Mouse (Mus musculus): Measurements from ENCODE around the gene Tuba1a. TPM values are rescaled to one million over a fixed set of nuclear protein-coding genes. Genes with fewer than 3 reads are reported as not detected.

Tuba1a gene
- total and polyA plus RNA-seq, 3 experiments: 153 to 533 (median 254) TPM

GRCm38 (mm10) chr15:98924682-98925081 lies 28.8 kb downstream of the Tuba1a start:
- Histone ChIP-seq H3K9ac (ENCODE audit: insufficient read depth, low read depth) (no peak overlapping the region), H3K79me2 (replicated peaks; ENCODE audit: control insufficient read depth, extremely low read depth, insufficient read depth, poor library complexity, severe bottlenecking) (no peaks in the 10 kb centered on the region), H3K36me3 (replicated peaks in 1 of 2; ENCODE audit: control insufficient read depth in 1 of 2, insufficient read depth in 1 of 2, low read length in 1 of 2) (peaks cover 0 to 3% of the 10 kb centered on the region in 2 experiments), H3K4me1 (ENCODE audit: control insufficient read depth in 1 of 2, insufficient read depth in 2 of 2) (peaks cover 2 to 18% of the 10 kb centered on the region in 2 experiments), H3K4me3 (replicated peaks in 1 of 3; ENCODE audit: low read depth in 2 of 3, low read length in 2 of 3, poor library complexity in 1 of 3) (no peak overlapping the region), H3K27ac (ENCODE audit: insufficient read depth, low read depth) (no peak overlapping the region), H3K27me3 (replicated peaks) (no peaks in the 10 kb centered on the region), H3K4me2 (ENCODE audit: insufficient read depth, low read depth, poor library complexity, severe bottlenecking) (no peak overlapping the region), H3K9me3 (replicated peaks; ENCODE audit: low read length) (peaks cover 3% of the 10 kb centered on the region)
- no peak for DNase-seq (ENCODE audit: extremely low read depth)
- dilution Hi-C loops (cut with MboI; ENCODE audit: extremely low pct_ligation_motif_present, extremely low pct_unique_long_range_greater_than_20kb, low sequenced_read_pairs): no loop called here
- in situ Hi-C loops (cut with MboI; ENCODE audit: low pct_ligation_motif_present, low pct_unique_long_range_greater_than_20kb, low sequenced_read_pairs): loop anchor here (10.0 to 25.0 kb wide), 3 partner anchors 1262 to 1430 kb away; no protein-coding TSS in a partner anchor
- no peak for TF ChIP-seq JUN (IDR thresholded peaks at IDR 0.05; ENCODE audit: insufficient read depth, low read depth, low read length)
- no peak for TF ChIP-seq JUND (conservative IDR thresholded peaks at IDR 0.05; ENCODE audit: low read depth, low read length)
- TF ChIP-seq NRF1 (IDR thresholded peaks at IDR 0.05; ENCODE audit: low read depth, low read length): no peak

- no peak overlapping the region for H3K27ac ChIP-seq (ENCODE audit: insufficient read depth, low read depth)
- H3K4me1 ChIP-seq (ENCODE audit: control insufficient read depth in 1 of 2, insufficient read depth in 2 of 2): peaks cover 2 to 12% of the 10 kb centered on the region in 2 experiments
- peaks cover 3% of the 10 kb centered on the region for H3K9me3 ChIP-seq (replicated peaks; ENCODE audit: low read length)
- in situ Hi-C loops (cut with MboI; ENCODE audit: low pct_ligation_motif_present, low pct_unique_long_range_greater_than_20kb, low sequenced_read_pairs) (loop anchor here (10.0 kb wide), 1 partner anchor 1428 kb away; no protein-coding TSS in a partner anchor), dilution Hi-C loops (cut with MboI; ENCODE audit: extremely low pct_ligation_motif_present, extremely low pct_unique_long_range_greater_than_20kb, low sequenced_read_pairs) (no loop called here)
- no peak overlapping the region for H3K9ac ChIP-seq (ENCODE audit: insufficient read depth, low read depth)
- TF ChIP-seq JUN (IDR thresholded peaks at IDR 0.05; ENCODE audit: insufficient read depth, low read depth, low read length) (no peak), SIN3A (IDR thresholded peaks at IDR 0.05; ENCODE audit: low read length) (no peak), JUND (conservative IDR thresholded peaks at IDR 0.05; ENCODE audit: low read depth, low read length) (no peak), MAZ (IDR thresholded peaks at IDR 0.05; ENCODE audit: low read depth, low read length) (no peak), ELF1 (IDR thresholded peaks at IDR 0.05; ENCODE audit: low read depth, low read length) (no peak), USF1 (IDR thresholded peaks at IDR 0.05; ENCODE audit: low read depth, low read length) (no peak), CTCF (conservative IDR thresholded peaks at IDR 0.05 in 1 of 2, IDR thresholded peaks at IDR 0.05 in 1 of 2; ENCODE audit: low read depth in 2 of 2, low read length in 2 of 2) (no peak), POLR2AphosphoS2 (IDR thresholded peaks at IDR 0.05; ENCODE audit: low read depth, low read length) (no peak), ZC3H11A (IDR thresholded peaks at IDR 0.05; ENCODE audit: low read depth, low read length) (no peak), PAX5 (IDR thresholded peaks at IDR 0.05; ENCODE audit: low read length) (no peak), GABPA (IDR thresholded peaks at IDR 0.05; ENCODE audit: insufficient replicate concordance, low read depth, low read length) (no peak), POLR2A (IDR thresholded peaks at IDR 0.05; ENCODE audit: low read depth, low read length) (no peak), CHD1 (IDR thresholded peaks at IDR 0.05; ENCODE audit: low read depth, low read length) (no peak)
- no peak for DNase-seq (ENCODE audit: extremely low read depth)
- H3K4me3 ChIP-seq (replicated peaks in 1 of 3; ENCODE audit: low read depth in 2 of 3, low read length in 2 of 3, poor library complexity in 1 of 3): no peak overlapping the region
- H3K79me2 ChIP-seq (replicated peaks; ENCODE audit: control insufficient read depth, extremely low read depth, insufficient read depth, poor library complexity, severe bottlenecking): no peaks in the 10 kb centered on the region
- H3K4me2 ChIP-seq (ENCODE audit: insufficient read depth, low read depth, poor library complexity, severe bottlenecking): no peak overlapping the region
- H3K36me3 ChIP-seq (replicated peaks in 1 of 2; ENCODE audit: control insufficient read depth in 1 of 2, insufficient read depth in 1 of 2, low read length in 1 of 2): peaks cover 0 to 2% of the 10 kb centered on the region in 2 experiments
- H3K27me3 ChIP-seq (replicated peaks): no peaks in the 10 kb centered on the region
These were observed 30.4 kb downstream of the Tuba1a start for GRCm38 (mm10) chr15:98923031-98923537.

Data from CH12.LX (cell line).